Mouse (Mus musculus) central nervous system, embryonic 14 days (tissue): ENCODE data around the gene Gpr33. TPM values are rescaled to one million over a fixed set of nuclear protein-coding genes. Genes with fewer than 3 reads are reported as not detected.

Experiments
- polyA plus RNA-seq: library from polyadenylated mRNA; depleted of rRNA; stranded (reverse); fragments of >200 nt; gene quantifications from 2 replicates; pipeline ENCODE4 v1.2.3, GENCODE M21; 2012; rRNA removed

Gpr33 gene
- polyA plus RNA-seq: not detected in 2 replicates

GRCm38 (mm10) chr12:52027963-52028362 lies at the start of gene Gpr33:
Gpr33 (minus strand) TSS chr12:52028063.

GRCm38 (mm10) chr12:52005877-52006632 lies 21.8 kb downstream of the Gpr33 start, which contains the start of gene Dtd2:
Dtd2 (minus strand) TSS chr12:52006501.

Other genes starting within 250 kb of the Gpr33 start
- 35.5 and 37.2 TPM in 2 replicates for gene Hectd1, start 198.5 kb downstream of the Gpr33 start, polyA plus RNA-seq
- gene Heatr5a, start 56.7 kb downstream of the Gpr33 start, polyA plus RNA-seq: 15.1 and 15.8 TPM in 2 replicates
- 9.7 and 10.8 TPM in 2 replicates for gene Dtd2, start 21.6 kb downstream of the Gpr33 start, polyA plus RNA-seq
- 4.5 and 5.2 TPM in 2 replicates for gene Nubpl, start 69.7 kb upstream of the Gpr33 start, polyA plus RNA-seq